Mouse (Mus musculus) monocyte, adult 2 months (primary cell): ENCODE results near the gene Sorl1.

Source experiments
- DNase-seq, 2 experiments: peaks; one replicate each; pipeline ENCODE4 v3.0.0; 2022; ENCODE audit warnings: low spot score in 2 of 2, low read depth in 1 of 2

The Sorl1 gene

GRCm38 (mm10) chr9:42123713-42124576 lies at the start of gene Sorl1:
Gene Sorl1 (minus strand): TSS chr9:42124297.
- DNase-seq, result peak in 1 of 2 experiments; percentile 55

GRCm38 (mm10) chr9:42173781-42174180 lies 49.7 kb upstream of the Sorl1 start:
- no peak for DNase-seq

GRCm38 (mm10) chr9:42169491-42169890 lies 45.4 kb upstream of the Sorl1 start:
- no peak for DNase-seq

GRCm38 (mm10) chr9:42169025-42169424 lies 44.9 kb upstream of the Sorl1 start:
- DNase-seq, result no peak

- no peak for DNase-seq
These were observed 40.8 kb upstream of the Sorl1 start for GRCm38 (mm10) chr9:42164930-42165329.

GRCm38 (mm10) chr9:42163011-42163410 lies 38.9 kb upstream of the Sorl1 start:
- DNase-seq, result no peak

GRCm38 (mm10) chr9:42159376-42159775 lies 35.3 kb upstream of the Sorl1 start:
- no peak for DNase-seq

- no peak for DNase-seq
These were observed 34.6 kb upstream of the Sorl1 start for GRCm38 (mm10) chr9:42158652-42159051.

GRCm38 (mm10) chr9:42157981-42158380 lies 33.9 kb upstream of the Sorl1 start:
- no peak for DNase-seq

GRCm38 (mm10) chr9:42156566-42156965 lies 32.5 kb upstream of the Sorl1 start:
- DNase-seq, result no peak

- no peak for DNase-seq
These were observed 30.6 kb upstream of the Sorl1 start for GRCm38 (mm10) chr9:42154682-42155081.

GRCm38 (mm10) chr9:42148816-42149215 lies 24.7 kb upstream of the Sorl1 start:
- no peak for DNase-seq

GRCm38 (mm10) chr9:42148036-42148435 lies 23.9 kb upstream of the Sorl1 start:
- DNase-seq, result no peak

GRCm38 (mm10) chr9:42146463-42146862 lies 22.4 kb upstream of the Sorl1 start:
- no peak for DNase-seq

- DNase-seq, result peak; percentile 48 to 54
These were observed 17.6 kb upstream of the Sorl1 start for GRCm38 (mm10) chr9:42141549-42142210.

- DNase-seq, result no peak
These were observed 14.3 kb upstream of the Sorl1 start for GRCm38 (mm10) chr9:42138248-42138858.

GRCm38 (mm10) chr9:42137578-42137977 lies 13.5 kb upstream of the Sorl1 start:
- no peak for DNase-seq

GRCm38 (mm10) chr9:42130793-42131760 lies 7.0 kb upstream of the Sorl1 start:
- DNase-seq, result no peak

- DNase-seq, result peak in 1 of 2 experiments; percentile 27
These were observed 3.9 kb upstream of the Sorl1 start for GRCm38 (mm10) chr9:42127983-42128382.

GRCm38 (mm10) chr9:42125262-42125982 lies 1.3 kb upstream of the Sorl1 start:
- DNase-seq, result no peak
